Mouse (Mus musculus) central nervous system, embryonic 18 days (tissue): ENCODE results near the gene Srd5a2. TPM values are rescaled to one million over a fixed set of nuclear protein-coding genes. Genes with fewer than 3 reads are reported as not detected.

Source experiments
- polyA plus RNA-seq: library from polyadenylated mRNA; depleted of rRNA; stranded (reverse); fragments of >200 nt; gene quantifications from 2 replicates; pipeline ENCODE4 v1.2.3, GENCODE M21; 2012; rRNA removed

Gene Srd5a2
- polyA plus RNA-seq: 0.08 and 0.19 TPM in 2 replicates

DNA sequence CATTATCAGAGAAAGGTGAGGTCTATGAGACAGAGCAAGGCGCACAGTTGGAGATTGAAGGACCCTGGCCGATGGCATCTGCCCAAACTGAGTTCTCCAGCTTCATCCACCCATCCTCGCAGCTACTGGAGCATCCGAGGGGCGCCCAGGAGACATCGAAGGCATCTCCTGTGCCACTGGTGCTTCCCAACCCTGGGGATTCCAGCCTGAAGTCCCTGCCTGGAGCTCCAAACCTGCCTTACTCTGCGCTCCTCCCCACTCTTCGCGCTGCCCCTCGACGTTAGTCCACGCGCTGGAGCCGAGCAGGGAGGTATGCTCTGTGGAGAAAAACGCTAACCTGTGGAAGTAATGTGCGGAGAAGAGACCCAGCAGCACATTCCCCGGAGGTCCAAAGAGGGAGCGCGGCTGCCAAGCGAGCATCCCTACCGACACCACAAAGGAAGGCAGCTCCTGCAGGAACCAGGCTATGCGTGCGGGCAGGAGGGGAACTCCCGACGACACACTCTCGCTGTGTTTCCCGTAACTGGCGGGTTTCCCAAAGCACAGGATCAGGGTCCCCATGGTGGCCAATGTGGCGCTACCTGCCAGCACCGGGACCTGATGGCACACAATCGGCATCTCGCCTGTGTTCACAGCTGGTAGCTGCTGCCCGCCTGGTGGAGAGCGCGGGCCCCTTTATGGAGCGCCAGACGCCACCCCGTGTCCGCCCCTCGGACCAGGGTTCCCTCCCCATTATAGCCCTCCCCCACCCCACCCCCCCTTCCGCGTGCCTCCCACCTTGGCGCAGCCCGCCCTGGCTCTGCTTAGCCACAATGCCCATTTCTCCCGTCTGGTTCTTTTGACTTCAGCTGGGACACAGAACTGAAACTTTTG, at the start of gene Srd5a2:
Gene Srd5a2, minus strand, starts transcription at position 707 of the 873 bp plus-strand sequence.

Other genes starting within 250 kb of the Srd5a2 start
- 21.0 and 21.9 TPM in 2 replicates for gene Ehd3, start 243.8 kb downstream of the Srd5a2 start, polyA plus RNA-seq
- gene Xdh, start 97.7 kb downstream of the Srd5a2 start, polyA plus RNA-seq: 0.28 and 3.3 TPM in 2 replicates
- 78.6 and 90.6 TPM in 2 replicates for gene Memo1, start 247.6 kb upstream of the Srd5a2 start, polyA plus RNA-seq